Mouse (Mus musculus) liver, embryonic 16.5 days (tissue): ENCODE data around the gene Gm21969. TPM values are rescaled to one million over a fixed set of nuclear protein-coding genes. Genes with fewer than 3 reads are reported as not detected.

Source experiments
- ATAC-seq: fragments of 200-750 bp; cut with Nextera tagmentation; 2 replicates; pipeline ENCODE4 v1.8.0; 2017; ENCODE audit warnings: low read depth, mild to moderate bottlenecking, moderate number of reproducible peaks, moderate library complexity
- H3K27ac ChIP-seq: fragments of 300-500 bp; sonication (generic); 2 replicates; pipeline ENCODE4 v1.5.1; 2014; ENCODE audit warnings: mild to moderate bottlenecking, low read length
- H3K27me3 ChIP-seq: fragments of 300-500 bp; sonication (generic); 2 replicates; pipeline ENCODE4 v1.6.1; 2014; ENCODE audit warnings: low read depth, low read length, mixed read lengths; ENCODE audit not compliant: control insufficient read depth, insufficient read depth
- H3K36me3 ChIP-seq: fragments of 300-500 bp; sonication (generic); 2 replicates; pipeline ENCODE4 v1.6.1; 2014; ENCODE audit warnings: mild to moderate bottlenecking; ENCODE audit not compliant: control insufficient read depth, insufficient read depth
- H3K4me1 ChIP-seq: fragments of 300-500 bp; sonication (generic); 2 replicates; pipeline ENCODE4 v1.6.1; 2014; ENCODE audit warnings: low read depth, low read length, mixed read lengths; ENCODE audit not compliant: control insufficient read depth
- H3K4me2 ChIP-seq: fragments of 300-500 bp; sonication (generic); 2 replicates; pipeline ENCODE4 v1.6.1; 2014; ENCODE audit warnings: low read depth, low read length, mixed read lengths
- H3K4me3 ChIP-seq: fragments of 300-500 bp; sonication (generic); 2 replicates; pipeline ENCODE4 v1.5.1; 2014; ENCODE audit warnings: low read depth, mild to moderate bottlenecking, low read length
- H3K9ac ChIP-seq: fragments of 300-500 bp; sonication (generic); 2 replicates; pipeline ENCODE4 v1.6.1; 2014; ENCODE audit warnings: low read depth, low read length
- H3K9me3 ChIP-seq: fragments of 300-500 bp; sonication (generic); replicated peaks from 2 replicates; pipeline ENCODE4 v1.6.1; 2016; ENCODE audit warnings: low read length; ENCODE audit not compliant: control insufficient read depth
- WGBS: fragments of 180-500 bp; shearing (Covaris S2); extraction: QIAGEN DNeasy Blood & Tissue Kit; methylation state at CpG from one replicate; pipeline ENCODE4 v1.1.7; 2014; ENCODE audit not compliant: insufficient replicate concordance; 5-methylcytosine and 5-hydroxymethylcytosine counted together
- polyA plus RNA-seq: library from polyadenylated mRNA; unstranded; fragments of >200 nt; fragmentation: Nextera tagmentation; extraction: Ambion mirVana; gene quantifications from 2 replicates; pipeline ENCODE4 v1.2.1, GENCODE M21; 2015

Gm21969 gene
- polyA plus RNA-seq, 1 experiment from 2014 or later: 0.02 TPM

GRCm38 (mm10) chr4:139683728-139684638 is 81.0 kb downstream of the Gm21969 start:
- no peak for ATAC-seq
- 65% methylated on average over 22 of the region's 22 CpGs for WGBS
- no peak overlapping the region for H3K4me2 ChIP-seq
- no peaks in the 10 kb centered on the region for H3K4me1 ChIP-seq
- no peaks in the 10 kb centered on the region for H3K36me3 ChIP-seq
- no peak overlapping the region for H3K9ac ChIP-seq
- no peak overlapping the region for H3K27ac ChIP-seq
- H3K4me3 ChIP-seq: no peak overlapping the region
- H3K9me3 ChIP-seq: no peaks in the 10 kb centered on the region; the same call in 1 of the 2 replicates
- no peaks in the 10 kb centered on the region for H3K27me3 ChIP-seq

GRCm38 (mm10) chr4:139684639-139685017 is 81.6 kb downstream of the Gm21969 start:
- WGBS: 14% methylated on average over 3 of the region's 3 CpGs
- Histone ChIP-seq H3K27me3 (no peaks in the 10 kb centered on the region), H3K36me3 (no peaks in the 10 kb centered on the region), H3K9ac (no peak overlapping the region), H3K4me3 (no peak overlapping the region), H3K4me1 (no peaks in the 10 kb centered on the region), H3K9me3 (no peaks in the 10 kb centered on the region; the same call in 1 of the 2 replicates), H3K27ac (no peak overlapping the region), H3K4me2 (no peak overlapping the region)
- ATAC-seq: no peak

- WGBS: 48% methylated on average over 9 of the region's 9 CpGs
- H3K9me3 ChIP-seq: no peaks in the 10 kb centered on the region
- H3K27ac ChIP-seq: no peak overlapping the region
- ATAC-seq: no peak
- no peak overlapping the region for H3K4me2 ChIP-seq
- H3K27me3 ChIP-seq: no peaks in the 10 kb centered on the region; the same call in 1 of the 2 replicates
- no peaks in the 10 kb centered on the region for H3K4me1 ChIP-seq
- no peak overlapping the region for H3K4me3 ChIP-seq
- H3K9ac ChIP-seq: no peak overlapping the region
- no peaks in the 10 kb centered on the region for H3K36me3 ChIP-seq
Measured at GRCm38 (mm10) chr4:139688058-139688457, 85.1 kb downstream of the Gm21969 start.

GRCm38 (mm10) chr4:139689627-139690269 is 86.8 kb downstream of the Gm21969 start:
- WGBS: 22% methylated on average over 7 of the region's 7 CpGs
- no peak overlapping the region for H3K4me2 ChIP-seq
- H3K9ac ChIP-seq: no peak overlapping the region
- no peak overlapping the region for H3K27ac ChIP-seq
- H3K27me3 ChIP-seq: no peaks in the 10 kb centered on the region; the same call in 1 of the 2 replicates
- H3K36me3 ChIP-seq: no peaks in the 10 kb centered on the region
- no peak overlapping the region for H3K4me3 ChIP-seq
- H3K9me3 ChIP-seq: no peaks in the 10 kb centered on the region
- H3K4me1 ChIP-seq: no peaks in the 10 kb centered on the region
- no peak for ATAC-seq

GRCm38 (mm10) chr4:139693315-139693714 is 90.3 kb downstream of the Gm21969 start:
- H3K27ac ChIP-seq: no peak overlapping the region
- no peaks in the 10 kb centered on the region for H3K9me3 ChIP-seq
- no peak overlapping the region for H3K9ac ChIP-seq
- no peaks in the 10 kb centered on the region; the same call in 1 of the 2 replicates for H3K27me3 ChIP-seq
- H3K4me3 ChIP-seq: no peak overlapping the region
- ATAC-seq: no peak
- H3K4me2 ChIP-seq: no peak overlapping the region
- H3K4me1 ChIP-seq: no peaks in the 10 kb centered on the region
- 37% methylated on average over 5 of the region's 5 CpGs for WGBS
- H3K36me3 ChIP-seq: no peaks in the 10 kb centered on the region

GRCm38 (mm10) chr4:139697755-139698154 is 94.8 kb downstream of the Gm21969 start:
- ATAC-seq: no peak
- Histone ChIP-seq H3K4me1 (no peaks in the 10 kb centered on the region), H3K27ac (no peak overlapping the region), H3K9me3 (no peaks in the 10 kb centered on the region), H3K36me3 (no peaks in the 10 kb centered on the region), H3K9ac (no peak overlapping the region), H3K4me2 (no peak overlapping the region), H3K4me3 (no peak overlapping the region), H3K27me3 (no peaks in the 10 kb centered on the region)
- WGBS: 11% methylated on average over 9 of the region's 9 CpGs

- Histone ChIP-seq H3K27ac (no peak overlapping the region), H3K9me3 (no peaks in the 10 kb centered on the region), H3K4me2 (no peak overlapping the region), H3K4me3 (no peak overlapping the region), H3K27me3 (no peaks in the 10 kb centered on the region), H3K9ac (no peak overlapping the region), H3K4me1 (no peaks in the 10 kb centered on the region), H3K36me3 (no peaks in the 10 kb centered on the region)
- 52% methylated on average over 8 of the region's 8 CpGs for WGBS
- no peak for ATAC-seq
Measured at GRCm38 (mm10) chr4:139698602-139699001, 95.6 kb downstream of the Gm21969 start.

- Histone ChIP-seq H3K4me2 (no peak overlapping the region), H3K27me3 (no peaks in the 10 kb centered on the region), H3K9me3 (no peaks in the 10 kb centered on the region), H3K36me3 (no peaks in the 10 kb centered on the region), H3K4me1 (no peaks in the 10 kb centered on the region), H3K4me3 (no peak overlapping the region), H3K27ac (no peak overlapping the region), H3K9ac (no peak overlapping the region)
- no peak for ATAC-seq
- WGBS: 33% methylated on average over 4 of the region's 4 CpGs
Measured at GRCm38 (mm10) chr4:139702914-139703313, 99.9 kb downstream of the Gm21969 start.

GRCm38 (mm10) chr4:139703468-139703867 is 100.5 kb downstream of the Gm21969 start:
- no peak overlapping the region for H3K4me2 ChIP-seq
- no peaks in the 10 kb centered on the region for H3K36me3 ChIP-seq
- H3K9me3 ChIP-seq: no peaks in the 10 kb centered on the region
- 61% methylated on average over 11 of the region's 11 CpGs for whole genome bisulfite sequencing
- no peak for ATAC-seq
- no peaks in the 10 kb centered on the region for H3K4me1 ChIP-seq
- H3K27me3 ChIP-seq: no peaks in the 10 kb centered on the region
- H3K4me3 ChIP-seq: no peak overlapping the region
- no peak overlapping the region for H3K9ac ChIP-seq
- no peak overlapping the region for H3K27ac ChIP-seq
